Mouse (Mus musculus) heart, postnatal 36 days (tissue): ENCODE data around the gene Rragd. TPM values are rescaled to one million over a fixed set of nuclear protein-coding genes. Genes with fewer than 3 reads are reported as not detected.

ENCODE experiments used
- DNase-seq, 2 experiments: peaks; one replicate each; pipeline ENCODE4 v3.0.0; 2021 to 2022
- intact Hi-C: fragments of 180-260 bp; cut with DNase I; formaldehyde crosslinking; loops from one replicate; pipeline ENCODE4 v1.15.1; 2025
- total RNA-seq, 2 experiments: library from RNA; stranded (reverse); gene quantifications; 2 replicates each; pipeline ENCODE4 v1.2.3; 2021

Gene Rragd
- total RNA-seq, 2 experiments from 2014 or later = 89.1 to 92.1 TPM

DNA sequence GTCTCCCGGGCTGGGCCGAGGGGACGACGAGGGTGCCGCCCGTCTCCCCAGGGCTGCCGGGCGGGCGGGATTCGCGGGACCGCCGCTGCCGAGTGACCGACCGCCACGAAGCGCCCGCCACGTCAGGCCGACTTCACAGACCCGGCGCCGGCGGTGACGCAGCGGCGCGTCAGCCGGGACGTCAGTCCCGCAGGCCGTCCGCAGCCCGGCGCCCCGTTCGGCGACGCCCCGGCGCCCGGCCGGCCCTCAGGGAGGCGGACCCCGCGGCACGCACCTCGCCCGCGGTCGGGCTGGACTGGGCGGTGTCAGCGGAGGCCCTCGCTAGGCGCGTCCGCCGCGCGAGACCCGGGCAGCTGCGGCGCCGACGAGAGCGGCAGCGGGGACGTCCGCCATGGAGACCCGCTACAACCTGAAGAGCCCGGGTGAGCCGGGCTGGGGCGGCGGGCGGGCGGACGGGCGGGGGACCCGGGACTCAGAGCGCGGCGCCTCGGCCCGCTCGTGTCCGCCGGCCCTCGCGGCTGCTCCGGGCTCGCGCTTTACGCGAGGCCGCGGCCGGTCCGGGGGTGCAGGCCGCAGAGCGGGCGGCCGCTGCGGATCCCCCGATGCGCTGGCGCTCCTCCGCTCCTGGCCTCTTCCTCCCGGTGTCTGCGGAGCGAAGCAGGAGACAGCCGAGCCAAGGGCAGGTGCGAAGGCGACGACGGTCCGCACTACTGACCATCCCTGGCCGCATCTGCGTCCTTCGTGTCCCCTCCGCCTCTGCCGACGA is 48.5 kb downstream of the Rragd start, which contains the start of gene Ube2j1:
Gene Ube2j1, plus strand, starts transcription at position 222 of the 766 bp plus-strand sequence.
- DNase-seq = peak; percentile 90 to 92
- intact Hi-C loops = loop anchor here (2.0 to 5.0 kb wide), 5 partner anchors 86 to 374 kb away; partner anchors contain the start of genes Lyrm2 and Mdn1

DNA sequence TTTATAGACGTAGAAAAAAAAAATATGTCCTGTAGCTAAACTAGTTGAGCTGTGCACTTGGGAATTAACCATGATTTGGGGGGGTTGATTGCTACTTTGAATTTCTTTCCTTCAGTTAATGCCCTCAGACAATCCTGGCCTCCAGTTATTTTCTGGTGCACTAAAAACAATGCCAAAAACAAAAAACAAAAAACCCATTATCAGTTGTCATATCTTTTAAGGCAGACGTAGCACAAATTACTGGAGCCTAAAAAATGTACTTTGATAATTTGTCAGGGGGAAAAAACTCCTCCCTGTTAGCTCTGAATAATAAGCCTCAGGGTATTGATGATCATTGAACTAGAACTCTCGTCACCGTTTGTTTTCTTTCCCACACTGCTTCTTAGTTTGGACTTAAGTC is 49.2 kb downstream of the Rragd start:
- intact Hi-C loops = loop anchor here (5.0 kb wide), 4 partner anchors 85 to 375 kb away; partner anchors contain the start of genes Lyrm2 and Mdn1
- no peak for DNase-seq

DNA sequence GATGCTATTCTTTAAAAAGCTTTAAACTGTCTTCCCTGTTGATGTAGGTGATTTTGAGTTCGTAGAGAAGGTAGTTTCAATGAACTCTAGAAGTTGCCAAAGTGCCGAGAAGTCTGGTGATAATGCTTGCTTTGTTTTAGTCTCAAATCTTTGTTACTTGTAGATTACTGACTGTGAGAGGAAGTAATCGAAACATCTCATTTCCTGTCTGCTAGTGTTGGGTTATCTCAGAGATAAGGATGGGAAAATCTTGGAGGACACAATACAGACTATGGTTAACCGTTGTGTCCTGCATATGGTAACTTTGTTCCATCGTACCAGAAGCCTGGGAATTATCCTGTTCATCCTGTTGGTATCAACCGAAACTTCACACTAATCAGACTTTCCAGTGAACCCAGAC is 50.7 kb downstream of the Rragd start:
- no peak for DNase-seq
- intact Hi-C loops = loop anchor here (5.0 kb wide), 4 partner anchors 84 to 376 kb away; partner anchors contain the start of genes Lyrm2 and Mdn1

DNA sequence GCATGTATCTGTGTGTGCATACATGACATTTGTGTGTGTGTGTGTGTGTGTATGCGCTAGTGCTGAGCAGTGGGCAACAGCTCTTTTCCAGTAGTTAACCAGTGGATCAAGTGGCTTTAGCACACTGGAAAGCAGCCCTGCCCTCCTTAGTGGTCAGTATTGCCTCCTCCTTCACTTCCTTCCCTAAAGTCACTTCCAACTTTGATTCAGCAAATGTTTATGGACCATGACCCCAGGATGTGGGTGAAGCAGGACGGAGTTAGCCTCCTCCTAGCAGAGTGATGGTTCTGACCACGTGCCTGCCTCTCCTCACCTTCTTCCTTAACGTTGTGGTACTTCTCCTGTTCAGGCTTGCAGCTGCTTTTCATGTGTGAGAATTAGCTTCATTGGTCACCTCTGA is 57.0 kb downstream of the Rragd start:
- no peak for DNase-seq
- intact Hi-C loops = no loop called here

DNA sequence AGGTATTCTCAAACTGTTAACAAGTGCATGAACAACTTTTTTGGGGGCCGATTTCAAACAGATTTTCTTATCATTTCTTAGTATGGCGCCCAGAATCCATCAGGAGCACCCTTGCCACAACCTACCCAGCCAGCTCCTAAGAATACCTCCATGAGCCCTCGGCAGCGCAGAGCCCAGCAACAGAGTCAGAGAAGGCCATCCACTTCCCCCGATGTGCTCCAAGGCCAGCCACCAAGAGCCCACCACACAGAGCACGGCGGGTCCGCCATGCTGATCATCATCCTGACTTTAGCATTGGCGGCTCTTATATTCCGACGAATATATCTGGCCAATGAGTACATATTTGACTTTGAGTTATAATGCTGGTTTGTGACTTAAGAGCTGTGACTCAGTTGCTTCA is 66.8 kb downstream of the Rragd start:
- no peak for DNase-seq
- intact Hi-C loops = loop anchor here (5.0 kb wide), 1 partner anchor 68 kb away; no protein-coding TSS in a partner anchor

DNA sequence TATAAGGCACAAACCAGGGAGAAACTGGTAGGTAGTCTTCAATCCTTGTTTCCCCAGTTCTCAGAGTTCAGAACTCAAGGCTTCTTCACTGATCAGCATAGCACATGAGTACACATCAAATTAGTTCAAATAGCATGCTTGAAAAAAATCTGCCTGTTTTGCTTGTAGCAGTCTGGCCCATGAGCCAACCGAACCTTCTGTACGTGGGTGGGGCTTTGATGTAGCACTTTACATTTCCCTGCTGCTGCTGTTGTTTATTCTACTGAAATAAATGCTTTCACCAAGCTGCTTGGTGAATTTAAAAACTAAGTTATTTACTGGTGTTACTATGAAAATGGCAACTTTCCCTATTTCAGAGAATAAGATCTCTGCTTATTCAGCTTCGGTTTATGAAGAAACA is 69.2 kb downstream of the Rragd start:
- no peak for DNase-seq
- intact Hi-C loops = no loop called here

DNA sequence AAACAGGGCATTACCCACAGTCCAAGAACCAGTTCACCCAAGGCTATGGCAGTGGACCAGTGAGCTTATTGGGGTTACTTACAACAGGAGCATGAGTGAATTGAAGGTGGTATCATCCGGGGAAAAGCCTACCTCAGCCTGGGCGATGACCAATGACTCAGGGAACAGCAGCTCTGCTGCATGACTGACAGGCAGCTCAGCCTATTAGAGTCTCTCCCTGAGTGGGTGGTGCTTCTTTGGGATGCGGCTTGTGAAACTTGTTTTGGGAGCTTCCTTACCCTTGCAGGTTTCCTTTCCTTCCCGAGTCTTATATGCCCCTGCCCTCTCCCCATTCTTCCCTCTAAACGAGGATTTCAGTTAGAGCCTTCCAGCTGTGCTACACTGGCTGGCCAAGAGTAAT is 69.8 kb downstream of the Rragd start:
- DNase-seq = no peak
- intact Hi-C loops = no loop called here

DNA sequence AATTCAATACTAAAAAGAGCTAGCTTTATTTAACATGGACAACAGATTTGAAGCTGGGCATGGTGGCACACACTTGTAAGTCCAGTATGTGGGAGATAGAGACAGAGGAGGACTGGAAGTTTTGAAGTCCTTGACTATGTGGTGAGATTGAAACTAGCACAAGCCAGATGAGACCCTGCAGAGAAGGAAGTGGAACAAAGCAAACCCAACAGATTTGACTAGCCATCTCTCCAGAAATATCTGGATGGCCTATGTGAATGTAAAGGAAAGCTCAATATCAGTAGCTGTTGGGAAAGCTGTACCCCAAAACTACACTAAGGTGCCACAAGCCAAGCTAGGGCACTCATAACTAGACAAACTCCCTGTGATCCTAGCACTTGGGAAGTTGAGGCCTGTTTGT is 71.6 kb downstream of the Rragd start:
- intact Hi-C loops = loop anchor here (2.0 kb wide), 1 partner anchor 20 kb away; no protein-coding TSS in a partner anchor

DNA sequence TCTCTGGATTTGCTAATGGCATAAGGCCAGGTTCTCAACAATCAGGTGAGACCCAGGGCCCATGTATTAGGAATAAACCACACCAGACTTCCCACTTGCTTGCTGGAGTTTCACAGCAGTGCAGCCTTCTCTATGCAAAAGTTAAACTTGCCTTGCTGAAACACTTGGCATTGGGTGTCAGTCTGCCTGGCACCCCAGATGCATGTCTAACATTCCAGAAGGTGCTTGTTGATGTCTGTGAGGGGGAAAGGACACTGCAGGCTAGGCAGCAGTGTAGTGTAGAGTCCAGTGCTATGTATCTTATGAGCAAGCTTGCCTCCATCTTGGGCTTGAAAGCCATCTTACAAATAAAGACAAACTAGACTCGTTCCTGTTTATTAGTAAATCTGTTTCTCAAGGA is 73.5 kb downstream of the Rragd start:
- no peak for DNase-seq

More for the DNA sequence above, 71.6 kb downstream of the Rragd start:
- no peak for DNase-seq

DNA sequence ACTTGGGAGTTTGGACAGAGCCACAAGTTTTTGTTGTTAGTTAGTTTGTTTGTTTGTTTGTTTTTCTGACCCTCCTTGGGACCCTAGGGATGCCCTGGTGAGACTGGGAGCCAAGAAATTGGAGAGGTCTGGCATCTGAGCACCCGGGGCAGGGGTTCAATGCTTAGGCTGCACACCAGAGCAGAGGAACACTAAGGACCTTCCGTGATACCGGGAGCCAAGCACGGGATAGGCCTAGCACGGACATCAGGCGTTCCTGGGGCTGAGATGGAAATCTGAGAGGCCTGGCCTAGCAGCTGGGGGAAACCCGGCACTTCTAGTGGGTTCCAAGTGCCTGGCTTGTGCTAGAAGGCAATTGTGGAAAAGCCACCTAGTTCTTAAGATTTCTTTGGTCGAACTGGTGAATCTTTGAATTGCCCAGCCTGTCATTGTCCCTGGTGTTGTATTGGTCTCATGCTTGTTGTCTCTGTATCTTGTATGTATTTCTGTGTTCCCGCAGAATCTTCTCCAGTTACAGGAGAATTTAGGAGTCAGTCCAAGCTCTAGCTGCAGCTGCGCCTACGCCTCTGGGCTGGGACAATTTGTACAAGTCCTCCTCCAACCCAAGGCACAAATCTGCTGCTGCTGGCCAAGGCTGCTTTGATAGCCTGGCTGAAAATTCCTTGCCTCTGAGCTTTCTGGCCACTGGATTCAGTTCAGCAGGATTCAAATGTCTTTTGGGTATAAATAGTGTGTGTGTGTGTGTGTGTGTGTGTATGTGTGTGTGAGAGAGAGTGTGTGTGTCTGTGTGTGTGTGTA is 75.3 kb downstream of the Rragd start:
- DNase-seq = peak; percentile 64 to 65
- intact Hi-C loops = no loop called here

More for the DNA sequence above, 73.5 kb downstream of the Rragd start:
- intact Hi-C loops = no loop called here

DNA sequence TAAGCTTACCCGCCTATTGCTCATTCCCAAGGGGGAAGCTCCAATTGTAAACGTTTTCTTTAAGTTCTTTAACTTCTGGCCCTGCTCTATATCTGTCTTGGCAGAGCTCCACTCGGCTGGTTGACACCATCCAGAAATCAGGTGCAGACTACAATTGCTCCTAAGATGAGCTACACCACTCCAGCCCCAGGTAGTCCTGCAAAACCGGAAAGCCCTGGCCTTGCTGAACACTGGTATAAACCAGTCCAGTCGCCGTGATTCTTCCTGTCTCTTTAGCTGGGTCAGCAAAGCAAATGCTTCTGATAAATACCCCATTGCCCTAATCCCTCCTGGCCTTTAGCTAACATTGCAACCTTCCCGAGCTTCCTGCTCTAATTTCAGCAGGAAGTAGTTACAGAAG is 78.3 kb downstream of the Rragd start:
- intact Hi-C loops = no loop called here
- DNase-seq = no peak

DNA sequence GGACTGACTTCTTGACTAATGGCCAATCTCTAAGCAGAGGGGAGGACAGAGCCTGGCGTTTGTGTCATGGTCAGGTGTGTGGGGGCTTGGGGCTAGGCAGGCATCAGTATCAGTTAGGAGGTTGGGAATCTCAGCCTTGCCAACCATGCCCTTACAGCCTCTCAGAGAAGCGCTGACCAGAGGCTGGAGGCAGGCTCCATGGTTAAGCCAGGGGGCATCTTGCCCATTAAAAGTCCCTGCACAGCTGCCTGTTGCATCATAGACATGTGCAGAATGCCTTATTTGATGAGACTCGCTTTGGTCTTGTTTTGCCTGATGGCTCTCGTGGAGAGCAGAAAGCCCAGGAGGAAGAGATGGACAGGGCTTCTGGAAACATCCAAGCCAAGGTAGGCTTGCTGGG is 80.1 kb downstream of the Rragd start, which contains the start of gene Gabrr2:
Gene Gabrr2, plus strand, starts transcription at position 19 of the 400 bp plus-strand sequence.
- intact Hi-C loops = no loop called here
- DNase-seq = peak in 1 of 2 experiments; percentile 32

DNA sequence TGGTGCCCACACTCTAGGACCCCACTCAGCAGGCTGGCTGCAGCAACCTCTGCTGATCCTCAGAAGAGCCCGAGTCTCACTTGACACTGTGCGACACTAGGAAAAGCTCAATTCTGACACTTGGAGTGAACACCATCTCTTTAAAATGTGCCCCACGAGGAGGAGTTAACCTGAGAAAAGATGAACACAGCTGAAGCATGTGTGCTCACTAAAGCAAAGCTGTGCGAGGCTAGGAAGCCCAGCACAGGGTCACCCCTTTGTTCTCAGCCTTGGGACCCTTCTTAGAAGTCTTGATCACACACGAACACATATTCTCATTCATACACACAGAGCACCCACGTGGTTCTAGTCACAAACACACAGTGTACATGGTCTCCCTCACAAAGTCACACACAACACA is 82.1 kb downstream of the Rragd start:
- DNase-seq = no peak
- intact Hi-C loops = no loop called here

DNA sequence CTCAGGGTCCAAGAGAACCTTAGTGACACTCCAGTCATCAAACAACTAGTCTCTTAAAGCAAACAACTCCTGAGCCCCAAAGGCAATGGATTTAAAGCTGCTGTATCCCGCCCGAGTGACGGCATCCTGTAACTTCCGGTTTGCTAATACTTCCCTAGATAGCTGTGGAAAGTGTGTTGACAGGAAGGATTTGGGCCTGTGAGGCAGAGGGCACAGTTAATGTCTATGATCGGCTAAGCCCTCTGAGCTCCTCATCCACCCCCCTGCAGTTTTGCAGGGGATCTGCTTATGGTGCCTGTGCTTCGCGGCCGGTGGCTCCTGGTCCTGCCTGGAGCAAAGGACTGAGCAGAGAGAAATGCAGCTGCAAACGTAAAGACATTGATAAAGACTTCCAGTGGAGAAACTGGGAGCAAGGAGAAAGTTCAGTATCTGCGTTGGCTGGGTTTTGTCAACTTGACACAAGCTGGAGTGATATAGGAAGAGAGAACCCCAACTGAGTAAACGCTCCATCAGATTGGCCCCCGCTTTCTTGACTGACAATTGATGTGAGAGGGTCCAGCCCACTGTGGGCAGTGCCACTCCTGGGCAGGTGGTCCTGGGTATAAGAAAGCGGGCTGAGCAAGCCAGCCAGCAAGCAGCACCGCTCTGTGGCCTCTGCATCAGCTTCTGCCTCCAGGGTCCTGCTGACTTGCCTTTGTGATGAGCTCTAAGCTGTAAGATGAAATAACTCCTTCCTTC is 83.6 kb downstream of the Rragd start:
- intact Hi-C loops = no loop called here
- no peak for DNase-seq

DNA sequence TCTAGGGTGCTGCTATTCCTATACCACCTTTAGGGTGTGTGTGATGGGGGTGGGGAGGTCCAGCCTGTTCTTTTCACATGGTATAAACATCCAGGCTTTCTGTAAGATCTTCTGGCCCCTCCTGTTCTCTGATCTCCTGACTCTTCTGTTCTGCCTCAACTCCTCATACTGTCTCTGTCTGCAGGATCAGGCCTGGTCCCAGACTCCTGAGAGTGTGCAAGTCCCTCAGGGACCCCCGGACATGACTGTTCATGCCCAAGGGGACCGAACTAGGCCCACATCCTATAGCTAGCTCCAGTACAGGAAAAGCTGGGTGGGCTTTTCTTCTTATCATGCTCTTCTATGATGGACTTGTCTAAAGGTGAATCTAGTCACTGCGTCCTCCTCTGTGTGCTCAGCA is 84.5 kb downstream of the Rragd start:
- intact Hi-C loops = no loop called here
- no peak for DNase-seq

DNA sequence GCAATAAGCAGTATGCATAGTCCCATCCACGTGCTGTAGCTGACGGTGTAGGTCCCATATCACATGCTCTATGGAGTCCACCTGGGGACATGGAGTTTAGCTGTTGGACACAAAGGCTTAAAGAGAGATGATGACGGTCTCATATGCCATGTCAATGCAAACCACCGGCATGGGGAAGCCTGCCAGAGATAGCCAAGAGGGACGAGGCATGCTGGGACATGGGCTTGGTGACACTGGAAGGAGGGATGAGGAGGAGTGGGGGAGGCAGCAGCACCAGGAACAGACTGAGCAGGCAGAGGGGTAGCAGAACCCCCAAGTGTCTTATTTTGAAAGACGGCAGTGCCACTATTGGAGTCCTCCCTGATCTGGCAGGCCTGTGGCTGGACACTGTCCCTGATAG is 85.0 kb downstream of the Rragd start:
- intact Hi-C loops = no loop called here
- no peak for DNase-seq

DNA sequence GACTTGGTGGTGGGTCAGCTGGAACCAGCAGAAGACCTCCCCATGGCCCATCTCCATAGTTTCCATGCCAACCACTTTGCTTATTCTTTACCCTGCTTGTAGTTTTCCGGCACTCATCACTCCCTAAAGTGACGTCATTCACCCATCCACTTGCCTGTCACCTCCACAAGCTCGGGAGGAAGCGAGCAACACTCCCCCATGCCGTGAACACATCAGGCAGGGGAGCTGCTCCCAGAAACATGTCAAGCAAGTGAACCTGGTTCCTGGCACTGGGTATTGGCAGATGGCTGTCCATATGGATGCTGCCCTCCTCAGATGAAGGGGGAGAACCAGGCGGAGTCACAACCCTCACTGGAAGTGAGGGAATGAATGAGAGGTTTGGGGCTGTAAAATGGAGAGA is 86.1 kb downstream of the Rragd start:
- no peak for DNase-seq
- intact Hi-C loops = no loop called here

DNA sequence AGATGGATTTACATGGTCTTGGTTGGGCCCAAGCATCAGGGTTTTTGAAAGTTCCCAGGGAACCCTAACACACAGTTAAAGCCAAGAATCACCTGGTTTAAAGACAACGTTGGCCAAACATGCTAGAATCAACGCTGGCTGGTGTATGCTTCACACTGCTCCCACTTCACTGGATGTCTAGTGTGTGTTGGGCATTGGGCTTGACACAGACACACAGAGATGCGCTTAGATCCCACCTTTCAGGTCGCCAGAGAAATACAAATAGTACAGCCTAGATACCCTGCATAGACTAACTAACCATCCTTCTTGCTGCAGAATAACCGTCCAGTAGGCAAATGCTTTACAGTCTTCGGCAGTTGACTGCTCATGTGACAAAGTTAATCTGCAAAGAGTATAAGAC is 87.5 kb downstream of the Rragd start:
- DNase-seq = no peak
- intact Hi-C loops = no loop called here

DNA sequence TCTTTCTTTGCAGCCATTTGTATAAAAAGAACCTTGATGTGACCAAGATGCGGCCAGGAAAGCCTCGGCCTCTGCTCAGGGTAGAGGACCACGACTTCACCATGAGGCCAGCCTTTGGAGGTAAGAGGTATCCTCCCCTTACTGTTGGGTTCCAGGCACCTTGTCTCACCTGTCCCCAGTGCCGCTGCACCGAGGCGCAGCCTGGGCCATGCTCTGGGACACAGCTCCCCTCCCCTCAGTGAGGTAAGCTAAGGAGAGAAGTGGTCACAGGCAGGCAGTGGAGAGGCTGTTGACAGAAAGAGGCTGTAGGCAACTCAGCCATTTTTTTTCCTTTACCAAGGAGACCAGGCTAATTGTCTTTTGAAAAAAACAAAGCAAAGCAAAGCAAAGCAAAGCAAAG is 88.5 kb downstream of the Rragd start:
- DNase-seq = no peak
- intact Hi-C loops = no loop called here
